Mouse (Mus musculus): ENCODE data around the gene Eif2b1. TPM values are rescaled to one million over a fixed set of nuclear protein-coding genes. Genes with fewer than 3 reads are reported as not detected.
A peak's percentile ranks its signal among the peaks of the same experiment; 100 is the strongest.

Eif2b1 gene
- 26.3 and 30.7 TPM in 2 replicates for polyA plus RNA-seq (2015; fragmentation: Nextera tagmentation; extraction: Ambion mirVana)

DNA sequence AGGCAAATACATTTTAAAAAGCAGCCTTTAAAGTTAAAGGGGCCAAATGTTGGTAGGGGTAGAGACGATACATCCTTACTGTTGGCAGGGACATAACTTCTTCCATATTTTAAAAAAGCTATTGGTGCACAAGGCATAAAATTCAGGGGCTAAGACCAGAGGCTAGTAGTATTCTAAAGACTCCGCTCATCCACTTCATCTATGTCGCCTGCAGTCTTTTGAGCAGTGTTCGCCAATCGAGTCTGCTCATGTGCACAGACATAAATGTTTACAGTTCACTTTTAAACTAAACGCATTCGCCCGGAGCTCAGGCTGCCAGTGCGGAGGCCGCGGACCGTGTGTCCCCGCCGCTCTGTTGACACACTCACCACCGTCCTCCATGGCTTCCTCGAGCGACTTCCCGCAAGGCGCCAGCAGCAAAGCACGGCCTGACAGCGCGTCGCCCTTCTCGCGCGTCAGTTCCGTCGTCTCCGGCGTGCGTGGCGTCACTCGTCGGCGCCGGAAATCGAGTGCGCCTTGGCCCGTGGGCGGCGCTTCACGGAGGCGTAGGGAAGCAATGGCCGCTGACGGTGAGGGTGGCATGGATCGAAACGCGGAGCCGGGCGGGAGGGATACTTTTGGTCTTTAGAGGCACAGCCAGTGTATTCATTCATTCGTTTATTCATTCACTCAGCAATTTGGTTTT, at the start of gene Eif2b1, which contains the start of gene Gtf2h3:
Gene Eif2b1 (minus strand): TSS at position 499 of the 685 bp plus-strand sequence.
Gene Gtf2h3 (plus strand): TSS at position 508 of the 685 bp plus-strand sequence.
- peak; percentile 95 for ATAC-seq
- Histone ChIP-seq H3K27ac (ENCODE audit: low read depth) (peak within 1 kb of the TSS; percentile 31; the same call in 1 of the 2 replicates), H3K9me3 (ENCODE audit: low read length) (no peaks in the 10 kb centered on the region)

GRCm38 (mm10) chr5:124624291-124624690, 45.4 kb upstream of the Eif2b1 start:
- Histone ChIP-seq H3K4me3 (ENCODE audit: low read depth, low read length) (no peak overlapping the region), H3K36me3 (replicated peaks; ENCODE audit: insufficient read depth, low read length) (no peaks in the 10 kb centered on the region), H3K27me3 (ENCODE audit: insufficient read depth, low read length) (no peaks in the 10 kb centered on the region), H3K9ac (replicated peaks) (no peak overlapping the region), H3K9me3 (ENCODE audit: low read length) (no peaks in the 10 kb centered on the region), H3K4me1 (ENCODE audit: insufficient read depth) (peaks cover 7% of the 10 kb centered on the region), H3K4me2 (ENCODE audit: low read depth, low read length) (no peak overlapping the region), H3K27ac (ENCODE audit: low read depth) (no peak overlapping the region)
- WGBS (ENCODE audit: insufficient replicate concordance), result 90% methylated on average over 9 of the region's 9 CpGs
- DNase-seq, result no peak
- ATAC-seq, result no peak
- no peak for TF ChIP-seq CTCF (IDR thresholded peaks at IDR 0.05; ENCODE audit: low read depth)
- TF ChIP-seq EP300 (IDR thresholded peaks at IDR 0.05; ENCODE audit: low read depth), result no peak

More for the DNA sequence above, at the start of gene Eif2b1, which contains the start of gene Gtf2h3:
- DNase-seq, result peak; percentile 96
- Histone ChIP-seq H3K9ac (replicated peaks) (peak within 1 kb of the TSS; percentile 75), H3K4me1 (ENCODE audit: insufficient read depth) (peaks cover 17% of the 10 kb centered on the region), H3K27me3 (ENCODE audit: insufficient read depth, low read length) (no peaks in the 10 kb centered on the region), H3K36me3 (replicated peaks; ENCODE audit: insufficient read depth, low read length) (peaks cover 34% of the 10 kb centered on the region), H3K4me3 (ENCODE audit: low read depth, low read length) (peak within 1 kb of the TSS; percentile 76), H3K4me2 (ENCODE audit: low read depth, low read length) (peak within 1 kb of the TSS; percentile 80)
- peak; percentile 22; the same call in 1 of the 2 replicates for TF ChIP-seq CTCF (IDR thresholded peaks at IDR 0.05; ENCODE audit: low read depth)
- TF ChIP-seq EP300 (IDR thresholded peaks at IDR 0.05; ENCODE audit: low read depth), result no peak
- 1% methylated on average over 51 of the region's 51 CpGs for WGBS (ENCODE audit: insufficient replicate concordance)

GRCm38 (mm10) chr5:124622890-124623289, 44.0 kb upstream of the Eif2b1 start:
- DNase-seq (no peak), ATAC-seq (peak; percentile 59)
- Histone ChIP-seq H3K4me1 (ENCODE audit: insufficient read depth) (peaks cover under 1% of the 10 kb centered on the region), H3K9ac (replicated peaks) (no peak overlapping the region), H3K9me3 (ENCODE audit: low read length) (no peaks in the 10 kb centered on the region), H3K4me2 (ENCODE audit: low read depth, low read length) (no peak overlapping the region), H3K27me3 (ENCODE audit: insufficient read depth, low read length) (no peaks in the 10 kb centered on the region), H3K36me3 (replicated peaks; ENCODE audit: insufficient read depth, low read length) (no peaks in the 10 kb centered on the region), H3K27ac (ENCODE audit: low read depth) (0 out of 2 replicates have a peak overlapping the region, but pooled peaks have one; percentile 39), H3K4me3 (ENCODE audit: low read depth, low read length) (no peak overlapping the region)
- WGBS (ENCODE audit: insufficient replicate concordance), result 60% methylated on average over 15 of the region's 15 CpGs
- TF ChIP-seq EP300 (IDR thresholded peaks at IDR 0.05; ENCODE audit: low read depth) (no peak), CTCF (IDR thresholded peaks at IDR 0.05; ENCODE audit: low read depth) (no peak)

DNA sequence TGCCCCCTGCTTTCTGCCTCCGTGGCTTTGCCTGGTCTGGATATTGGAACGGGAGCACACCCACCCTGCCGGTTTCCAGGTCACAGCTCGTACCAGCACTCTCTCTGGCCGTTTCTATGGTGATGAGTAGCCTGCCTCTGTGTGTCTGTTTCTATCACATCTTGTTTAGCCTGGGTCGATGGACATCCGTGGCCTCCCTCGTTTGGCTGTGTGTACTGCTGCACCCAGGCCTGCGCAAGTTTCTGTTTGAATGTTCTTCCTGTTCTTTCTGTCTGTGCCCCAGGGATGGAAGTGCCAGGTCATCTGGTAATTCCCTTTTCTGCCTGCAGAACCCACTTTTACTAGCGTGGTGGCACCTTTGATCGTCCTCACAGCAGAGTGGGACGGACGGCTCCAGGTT, 42.4 kb upstream of the Eif2b1 start:
- no peak overlapping the region for H3K9ac ChIP-seq (replicated peaks)
- H3K9me3 ChIP-seq (ENCODE audit: low read length), result no peaks in the 10 kb centered on the region
- DNase-seq (no peak), ATAC-seq (no peak; the same call in 1 of the 2 replicates)
- H3K27ac ChIP-seq (ENCODE audit: low read depth), result no peak overlapping the region
- H3K4me3 ChIP-seq (ENCODE audit: low read depth, low read length), result no peak overlapping the region
- H3K27me3 ChIP-seq (ENCODE audit: insufficient read depth, low read length), result no peaks in the 10 kb centered on the region
- no peak for TF ChIP-seq CTCF (IDR thresholded peaks at IDR 0.05; ENCODE audit: low read depth)
- TF ChIP-seq EP300 (IDR thresholded peaks at IDR 0.05; ENCODE audit: low read depth), result no peak
- no peaks in the 10 kb centered on the region for H3K36me3 ChIP-seq (replicated peaks; ENCODE audit: insufficient read depth, low read length)
- no peaks in the 10 kb centered on the region for H3K4me1 ChIP-seq (ENCODE audit: insufficient read depth)
- 62% methylated on average over 13 of the region's 13 CpGs for WGBS (ENCODE audit: insufficient replicate concordance)
- H3K4me2 ChIP-seq (ENCODE audit: low read depth, low read length), result no peak overlapping the region

DNA sequence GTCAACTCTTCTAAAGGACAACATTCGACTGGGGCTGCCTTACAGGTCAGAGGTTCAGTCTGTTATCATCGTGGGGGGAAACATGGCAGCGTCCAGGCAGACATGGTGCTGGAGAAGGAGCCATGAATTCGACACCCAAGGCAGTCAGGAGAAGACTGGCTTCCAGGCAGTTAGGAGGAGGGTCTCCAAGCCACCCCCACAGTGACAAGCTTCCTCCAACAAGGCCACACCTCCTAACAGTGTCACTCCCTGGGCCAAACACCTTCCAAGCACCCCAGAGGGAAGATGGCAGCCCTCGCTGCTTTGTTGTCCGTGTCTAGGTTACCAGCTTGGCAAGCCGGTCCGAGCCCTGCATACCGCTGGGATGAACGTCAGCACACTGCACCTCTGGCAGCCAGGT, 39.8 kb upstream of the Eif2b1 start:
- no peak overlapping the region for H3K27ac ChIP-seq (ENCODE audit: low read depth)
- no peaks in the 10 kb centered on the region for H3K36me3 ChIP-seq (replicated peaks; ENCODE audit: insufficient read depth, low read length)
- H3K27me3 ChIP-seq (ENCODE audit: insufficient read depth, low read length), result no peaks in the 10 kb centered on the region
- no peak overlapping the region for H3K4me2 ChIP-seq (ENCODE audit: low read depth, low read length)
- H3K4me3 ChIP-seq (ENCODE audit: low read depth, low read length), result no peak overlapping the region
- H3K4me1 ChIP-seq (ENCODE audit: insufficient read depth), result no peaks in the 10 kb centered on the region
- TF ChIP-seq CTCF (IDR thresholded peaks at IDR 0.05; ENCODE audit: low read depth), result no peak
- TF ChIP-seq EP300 (IDR thresholded peaks at IDR 0.05; ENCODE audit: low read depth), result no peak
- ATAC-seq (no peak), DNase-seq (no peak)
- 74% methylated on average over 10 of the region's 10 CpGs for WGBS (ENCODE audit: insufficient replicate concordance)
- H3K9me3 ChIP-seq (ENCODE audit: low read length), result no peaks in the 10 kb centered on the region
- no peak overlapping the region for H3K9ac ChIP-seq (replicated peaks)

GRCm38 (mm10) chr5:124614709-124615108, 35.8 kb upstream of the Eif2b1 start:
- no peak overlapping the region for H3K27ac ChIP-seq (ENCODE audit: low read depth)
- H3K4me3 ChIP-seq (ENCODE audit: low read depth, low read length), result no peak overlapping the region
- no peaks in the 10 kb centered on the region for H3K9me3 ChIP-seq (ENCODE audit: low read length)
- H3K4me1 ChIP-seq (ENCODE audit: insufficient read depth), result no peaks in the 10 kb centered on the region
- no peaks in the 10 kb centered on the region for H3K27me3 ChIP-seq (ENCODE audit: insufficient read depth, low read length)
- no peak overlapping the region for H3K9ac ChIP-seq (replicated peaks)
- DNase-seq (no peak), ATAC-seq (peak; percentile 36; the same call in 1 of the 2 replicates)
- TF ChIP-seq EP300 (IDR thresholded peaks at IDR 0.05; ENCODE audit: low read depth) (no peak), CTCF (IDR thresholded peaks at IDR 0.05; ENCODE audit: low read depth) (no peak)
- 45% methylated on average over 11 of the region's 11 CpGs for WGBS (ENCODE audit: insufficient replicate concordance)
- no peaks in the 10 kb centered on the region for H3K36me3 ChIP-seq (replicated peaks; ENCODE audit: insufficient read depth, low read length)
- no peak overlapping the region for H3K4me2 ChIP-seq (ENCODE audit: low read depth, low read length)

Measured in liver, postnatal 0 days (tissue).